Mouse (Mus musculus): ENCODE measurements around the gene Syt12. TPM values are rescaled to one million over a fixed set of nuclear protein-coding genes. Genes with fewer than 3 reads are reported as not detected.

Syt12 gene
- total and polyA plus RNA-seq, 3 experiments = 0.11 TPM; not detected in 2

DNA sequence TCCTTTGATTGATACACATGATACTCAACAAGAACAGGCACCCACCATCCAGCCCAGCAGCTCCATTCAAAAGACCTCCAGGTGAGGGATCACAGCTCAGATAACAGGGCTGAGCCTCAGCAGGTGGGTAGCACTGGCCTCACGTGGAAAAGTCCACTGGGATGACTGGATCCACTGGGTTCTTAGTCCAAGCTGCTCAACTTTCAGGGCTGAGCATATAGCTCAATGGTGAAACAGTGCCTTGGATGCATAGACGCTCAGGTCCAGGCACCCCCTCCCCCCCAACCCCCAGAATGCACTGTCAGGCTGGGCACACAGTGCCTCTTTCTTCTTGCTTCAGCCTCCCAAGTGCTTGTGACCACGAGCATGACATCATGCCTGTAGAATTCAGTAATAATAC is 54.2 kb downstream of the Syt12 start:
- Histone ChIP-seq H3K27me3 (ENCODE audit: insufficient read depth, low read length) (peaks cover 25% of the 10 kb centered on the region), H3K4me1 (ENCODE audit: insufficient read depth, low read depth, low read length) (no peaks in the 10 kb centered on the region), H3K4me3 (ENCODE audit: low read depth, low read length) (no peak overlapping the region), H3K36me3 (replicated peaks) (no peaks in the 10 kb centered on the region), H3K9me3 (replicated peaks) (no peaks in the 10 kb centered on the region)
- TF ChIP-seq GATA1 (IDR thresholded peaks at IDR 0.05; ENCODE audit: borderline replicate concordance, low read length) (no peak), TAL1 (conservative IDR thresholded peaks at IDR 0.05; ENCODE audit: low read depth, low read length) (no peak), GATA2 (IDR thresholded peaks at IDR 0.05; ENCODE audit: borderline replicate concordance, low read depth, low read length) (no peak), CTCF (IDR thresholded peaks at IDR 0.05; ENCODE audit: low read depth, low read length) (no peak), POLR2AphosphoS5 (IDR thresholded peaks at IDR 0.05; ENCODE audit: insufficient replicate concordance, low read depth, low read length) (no peak)
- ATAC-seq (ENCODE audit: extremely low read depth, insufficient number of reproducible peaks, low FRiP score, poor library complexity, severe bottlenecking) (no peak), DNase-seq (ENCODE audit: low spot score) (no peak)

GRCm38 (mm10) chr19:4422581-4422980 is 54.7 kb downstream of the Syt12 start:
- Histone ChIP-seq H3K4me3 (ENCODE audit: low read depth, low read length) (no peak overlapping the region), H3K27me3 (ENCODE audit: insufficient read depth, low read length) (peaks cover 28% of the 10 kb centered on the region), H3K9me3 (replicated peaks) (no peaks in the 10 kb centered on the region), H3K4me1 (ENCODE audit: insufficient read depth, low read depth, low read length) (no peaks in the 10 kb centered on the region), H3K36me3 (replicated peaks) (no peaks in the 10 kb centered on the region)
- DNase-seq (ENCODE audit: low spot score) (no peak), ATAC-seq (ENCODE audit: extremely low read depth, insufficient number of reproducible peaks, low FRiP score, poor library complexity, severe bottlenecking) (no peak)
- no peak for TF ChIP-seq POLR2AphosphoS5 (IDR thresholded peaks at IDR 0.05; ENCODE audit: insufficient replicate concordance, low read depth, low read length)
- TF ChIP-seq CTCF (IDR thresholded peaks at IDR 0.05; ENCODE audit: low read depth, low read length) = no peak
- no peak for TF ChIP-seq GATA1 (IDR thresholded peaks at IDR 0.05; ENCODE audit: borderline replicate concordance, low read length)
- TF ChIP-seq GATA2 (IDR thresholded peaks at IDR 0.05; ENCODE audit: borderline replicate concordance, low read depth, low read length) = no peak

GRCm38 (mm10) chr19:4420153-4420910 is 56.9 kb downstream of the Syt12 start:
- no peaks in the 10 kb centered on the region for H3K36me3 ChIP-seq (replicated peaks)
- H3K27me3 ChIP-seq (ENCODE audit: insufficient read depth, low read length) = peaks cover 27% of the 10 kb centered on the region
- H3K9me3 ChIP-seq (replicated peaks) = no peaks in the 10 kb centered on the region
- TF ChIP-seq CTCF (IDR thresholded peaks at IDR 0.05; ENCODE audit: low read depth, low read length) = no peak
- TF ChIP-seq GATA1 (IDR thresholded peaks at IDR 0.05; ENCODE audit: borderline replicate concordance, low read length) = no peak
- no peak for TF ChIP-seq POLR2AphosphoS5 (IDR thresholded peaks at IDR 0.05; ENCODE audit: insufficient replicate concordance, low read depth, low read length)
- TF ChIP-seq TAL1 (conservative IDR thresholded peaks at IDR 0.05; ENCODE audit: low read depth, low read length) = no peak
- no peak for TF ChIP-seq GATA2 (IDR thresholded peaks at IDR 0.05; ENCODE audit: borderline replicate concordance, low read depth, low read length)
- no peak for ATAC-seq (ENCODE audit: extremely low read depth, insufficient number of reproducible peaks, low FRiP score, poor library complexity, severe bottlenecking)
- no peak overlapping the region for H3K4me3 ChIP-seq (ENCODE audit: low read depth, low read length)
- H3K4me1 ChIP-seq (ENCODE audit: insufficient read depth, low read depth, low read length) = no peaks in the 10 kb centered on the region
- no peak for DNase-seq (ENCODE audit: low spot score)

- TF ChIP-seq POLR2AphosphoS5 (IDR thresholded peaks at IDR 0.05; ENCODE audit: insufficient replicate concordance, low read depth, low read length) (no peak), GATA1 (IDR thresholded peaks at IDR 0.05; ENCODE audit: borderline replicate concordance, low read length) (no peak), GATA2 (IDR thresholded peaks at IDR 0.05; ENCODE audit: borderline replicate concordance, low read depth, low read length) (no peak), TAL1 (conservative IDR thresholded peaks at IDR 0.05; ENCODE audit: low read depth, low read length) (no peak), CTCF (IDR thresholded peaks at IDR 0.05; ENCODE audit: low read depth, low read length) (no peak)
- no peak for ATAC-seq (ENCODE audit: extremely low read depth, insufficient number of reproducible peaks, low FRiP score, poor library complexity, severe bottlenecking)
Observed at GRCm38 (mm10) chr19:4419711-4420110, 57.5 kb downstream of the Syt12 start.

DNA sequence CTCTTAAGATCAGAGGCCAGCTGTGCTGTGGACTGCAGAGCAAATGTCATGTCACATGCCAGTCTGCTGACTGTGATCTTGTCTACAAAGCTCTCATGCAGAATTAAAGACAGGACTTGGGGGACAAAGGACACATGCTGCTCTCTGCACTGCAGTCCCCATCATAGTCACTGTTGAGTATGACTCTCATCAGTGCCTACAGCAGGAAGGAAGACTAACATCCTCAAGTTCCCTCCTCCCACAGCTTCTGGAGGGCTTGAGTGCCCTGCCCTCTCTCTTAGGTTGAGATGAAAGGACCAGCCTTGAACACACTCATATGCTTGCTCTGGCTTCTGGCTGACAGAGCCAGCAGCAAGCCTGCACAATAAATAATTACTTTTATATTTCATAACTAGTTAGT is 59.5 kb downstream of the Syt12 start:
- ATAC-seq (ENCODE audit: extremely low read depth, insufficient number of reproducible peaks, low FRiP score, poor library complexity, severe bottlenecking) (no peak), DNase-seq (ENCODE audit: low spot score) (no peak)
- Histone ChIP-seq H3K36me3 (replicated peaks) (no peaks in the 10 kb centered on the region), H3K9me3 (replicated peaks) (no peaks in the 10 kb centered on the region), H3K27me3 (ENCODE audit: insufficient read depth, low read length) (peaks cover 25% of the 10 kb centered on the region), H3K4me1 (ENCODE audit: insufficient read depth, low read depth, low read length) (no peaks in the 10 kb centered on the region), H3K4me3 (ENCODE audit: low read depth, low read length) (no peak overlapping the region)
- TF ChIP-seq CTCF (IDR thresholded peaks at IDR 0.05; ENCODE audit: low read depth, low read length) = no peak
- TF ChIP-seq GATA1 (IDR thresholded peaks at IDR 0.05; ENCODE audit: borderline replicate concordance, low read length) = no peak
- TF ChIP-seq GATA2 (IDR thresholded peaks at IDR 0.05; ENCODE audit: borderline replicate concordance, low read depth, low read length) = no peak
- no peak for TF ChIP-seq TAL1 (conservative IDR thresholded peaks at IDR 0.05; ENCODE audit: low read depth, low read length)
- no peak for TF ChIP-seq POLR2AphosphoS5 (IDR thresholded peaks at IDR 0.05; ENCODE audit: insufficient replicate concordance, low read depth, low read length)

More at GRCm38 (mm10) chr19:4419711-4420110, 57.5 kb downstream of the Syt12 start:
- H3K9me3 ChIP-seq (replicated peaks) = no peaks in the 10 kb centered on the region
- no peaks in the 10 kb centered on the region for H3K36me3 ChIP-seq (replicated peaks)
- no peak overlapping the region for H3K4me3 ChIP-seq (ENCODE audit: low read depth, low read length)
- DNase-seq (ENCODE audit: low spot score) = no peak
- H3K27me3 ChIP-seq (ENCODE audit: insufficient read depth, low read length) = peaks cover 30% of the 10 kb centered on the region
- H3K4me1 ChIP-seq (ENCODE audit: insufficient read depth, low read depth, low read length) = no peaks in the 10 kb centered on the region

DNA sequence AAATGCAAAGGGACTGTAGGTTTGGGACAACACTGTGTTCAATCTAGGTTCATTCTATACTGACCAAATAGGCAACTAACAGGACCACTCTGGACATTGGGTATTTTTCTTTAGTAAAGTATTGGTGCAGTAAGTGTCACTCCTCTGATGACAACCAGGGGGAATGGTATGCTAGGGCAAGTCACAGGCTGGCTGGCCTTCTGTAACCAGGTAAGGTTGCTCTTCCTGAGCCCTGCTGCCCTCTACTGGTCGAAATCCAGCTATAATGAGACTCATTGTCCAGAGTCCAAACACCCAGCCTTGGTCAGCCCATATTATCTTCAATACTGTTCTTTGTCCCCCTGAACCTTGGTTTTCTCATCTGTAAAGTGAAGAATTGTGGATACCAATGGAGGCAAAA is 60.1 kb downstream of the Syt12 start:
- no peak for ATAC-seq (ENCODE audit: extremely low read depth, insufficient number of reproducible peaks, low FRiP score, poor library complexity, severe bottlenecking)
- Histone ChIP-seq H3K4me3 (ENCODE audit: low read depth, low read length) (no peak overlapping the region), H3K4me1 (ENCODE audit: insufficient read depth, low read depth, low read length) (no peaks in the 10 kb centered on the region), H3K27me3 (ENCODE audit: insufficient read depth, low read length) (peaks cover 25% of the 10 kb centered on the region), H3K9me3 (replicated peaks) (no peaks in the 10 kb centered on the region), H3K36me3 (replicated peaks) (no peaks in the 10 kb centered on the region)
- TF ChIP-seq GATA2 (IDR thresholded peaks at IDR 0.05; ENCODE audit: borderline replicate concordance, low read depth, low read length) (no peak), POLR2AphosphoS5 (IDR thresholded peaks at IDR 0.05; ENCODE audit: insufficient replicate concordance, low read depth, low read length) (no peak), CTCF (IDR thresholded peaks at IDR 0.05; ENCODE audit: low read depth, low read length) (peak; percentile 42; the same call in 1 of the 2 replicates), GATA1 (IDR thresholded peaks at IDR 0.05; ENCODE audit: borderline replicate concordance, low read length) (no peak), TAL1 (conservative IDR thresholded peaks at IDR 0.05; ENCODE audit: low read depth, low read length) (no peak)
- DNase-seq (ENCODE audit: low spot score) = no peak

All from G1E (cell line).